Mouse (Mus musculus) ovary, adult 18-20 months (tissue): ENCODE measurements at regions not wholly inside any gene's neighbourhood (a gene's known extent, or its start where the extent isn't known, plus 50 kb on each side); places are given as distances from the start of the nearest gene placed in this dataset.

Experiments
- DNase-seq: peaks from one replicate; pipeline ENCODE4 v3.0.0; 2022; ENCODE audit warnings: low spot score, mixed read lengths

- DNase-seq: no peak
Measured at GRCm38 (mm10) chr9:25374161-25374560, 107.2 kb upstream of the Eepd1 start.

- DNase-seq: no peak
Measured at GRCm38 (mm10) chr9:25376209-25376608, 105.1 kb upstream of the Eepd1 start.

DNA sequence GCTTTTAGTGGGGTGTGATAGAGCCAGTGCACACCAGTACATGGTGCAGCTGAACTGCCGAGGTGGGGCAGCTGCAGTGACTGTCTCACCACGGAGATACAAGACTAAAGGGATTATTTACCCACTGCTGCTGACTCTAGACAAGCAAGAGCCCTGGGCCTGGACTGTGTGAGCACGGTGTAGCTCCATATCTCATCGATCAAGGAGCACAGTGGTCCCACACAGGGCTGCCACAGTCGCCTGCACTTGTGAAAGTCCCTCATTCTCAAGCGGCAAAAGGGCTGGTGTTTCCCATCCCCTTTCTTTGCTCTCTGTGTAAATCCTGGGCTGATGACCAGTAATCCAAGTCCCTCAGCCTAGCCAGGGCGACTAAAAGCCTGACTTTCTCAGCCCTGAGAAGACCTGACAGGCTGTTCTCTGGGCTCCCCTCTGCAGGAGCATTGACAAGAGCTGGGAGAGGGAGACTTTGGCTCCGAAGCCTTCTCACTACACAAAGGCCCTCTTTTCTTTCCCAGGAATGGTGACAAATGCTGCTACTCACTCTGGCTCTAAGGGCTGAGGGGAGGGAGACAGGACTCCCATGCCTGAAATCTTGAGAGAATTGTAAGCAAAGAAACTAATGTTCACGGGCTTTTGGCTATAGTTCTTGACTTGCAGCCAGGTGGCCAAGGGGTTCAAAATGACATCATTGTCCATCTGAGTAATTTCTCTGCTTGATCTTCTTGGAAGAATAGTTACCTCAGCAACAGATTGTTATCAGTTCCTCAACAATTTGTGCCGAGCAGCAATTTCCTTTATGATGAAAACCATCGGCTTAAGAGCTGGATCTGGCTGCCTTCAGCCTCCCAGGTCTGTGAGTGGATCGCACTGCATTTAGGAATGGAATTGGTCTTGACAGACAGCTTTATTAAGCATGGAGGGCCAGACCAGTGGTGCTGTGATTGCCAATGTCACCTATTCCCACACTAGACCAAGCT lies 103.3 kb upstream of the Eepd1 start:
- DNase-seq: no peak

- no peak for DNase-seq
Measured at GRCm38 (mm10) chr9:25385333-25385732, 96.0 kb upstream of the Eepd1 start.

DNA sequence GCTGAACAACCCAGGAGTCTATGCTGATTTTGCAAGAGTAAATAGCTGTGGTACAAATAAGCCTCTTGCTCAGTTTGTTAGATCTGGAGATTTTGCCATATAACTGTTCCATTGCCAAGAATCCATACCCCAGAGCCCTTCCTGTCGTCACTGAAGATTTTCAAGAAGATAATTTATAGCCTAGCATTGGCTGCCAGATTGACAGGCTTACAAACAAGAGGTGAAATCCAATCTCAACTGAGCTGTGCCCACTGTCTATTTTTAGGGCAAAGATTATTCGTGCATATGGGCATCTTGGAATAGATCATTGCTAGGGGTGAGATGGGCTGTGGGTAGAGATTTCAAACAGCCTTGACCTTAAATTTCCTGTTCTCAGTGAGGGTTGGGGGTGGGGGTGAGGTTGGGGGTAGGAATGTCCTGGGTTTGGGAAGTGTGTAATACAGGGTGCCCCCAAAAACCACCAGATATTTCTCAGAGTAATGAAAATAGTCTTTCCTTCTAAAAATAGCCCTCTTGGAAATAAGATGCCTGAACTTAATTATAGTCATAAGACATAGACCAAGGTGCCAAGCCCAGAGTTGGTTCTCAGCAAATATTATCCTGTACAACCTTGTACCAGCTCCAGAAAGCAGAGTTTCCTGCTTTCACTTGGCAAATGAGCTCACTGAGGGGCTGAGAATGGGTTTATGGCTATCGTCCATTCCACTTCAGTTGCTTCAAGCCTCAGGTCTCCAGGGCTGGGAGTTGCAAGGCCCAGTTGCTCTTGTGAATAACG lies 93.3 kb upstream of the Eepd1 start:
- DNase-seq: no peak

GRCm38 (mm10) chr9:25389351-25389750 lies 92.0 kb upstream of the Eepd1 start:
- DNase-seq: no peak

GRCm38 (mm10) chr9:25400647-25401335 lies 80.6 kb upstream of the Eepd1 start:
- peak; percentile 7 for DNase-seq

GRCm38 (mm10) chr9:25405848-25406247 lies 75.5 kb upstream of the Eepd1 start:
- DNase-seq: no peak

DNA sequence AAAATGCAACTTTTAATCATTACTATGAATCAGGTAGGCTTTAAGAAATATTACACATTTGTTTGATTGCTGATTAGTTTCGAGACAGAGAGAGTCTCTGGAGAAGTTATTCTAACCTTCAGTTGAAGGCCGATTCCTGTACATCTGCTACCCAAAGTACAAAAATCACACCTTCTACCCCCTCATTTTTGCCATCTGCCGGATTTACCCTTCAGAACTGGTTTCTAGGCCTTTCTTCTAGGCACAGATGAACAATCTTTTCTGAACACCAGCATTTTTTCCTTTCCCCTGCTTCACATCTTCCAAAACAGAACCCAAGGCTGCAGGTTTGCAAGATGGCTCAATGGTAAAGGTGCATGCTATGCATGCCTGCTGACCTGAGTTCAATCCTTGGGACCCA lies 72.8 kb upstream of the Eepd1 start:
- no peak for DNase-seq

DNA sequence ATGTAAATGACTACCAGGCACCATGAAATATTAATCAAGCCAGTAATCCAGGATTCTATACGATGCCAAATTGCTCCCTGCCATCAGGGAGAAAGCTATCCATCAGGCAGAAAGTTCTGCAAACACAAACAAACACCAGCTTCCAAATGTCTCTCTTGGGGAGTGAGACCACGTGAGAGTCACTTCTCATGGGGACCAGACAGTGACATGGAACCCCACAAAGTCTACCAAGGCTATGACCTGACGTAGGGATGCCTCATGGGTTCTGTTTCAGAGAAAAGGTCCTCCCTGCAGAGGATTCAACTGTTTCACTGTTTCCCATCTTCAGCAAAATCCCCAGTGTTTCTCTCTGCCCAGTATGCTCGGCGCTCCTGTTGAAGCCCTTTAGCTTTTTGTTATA lies 71.6 kb upstream of the Eepd1 start:
- DNase-seq: no peak

DNA sequence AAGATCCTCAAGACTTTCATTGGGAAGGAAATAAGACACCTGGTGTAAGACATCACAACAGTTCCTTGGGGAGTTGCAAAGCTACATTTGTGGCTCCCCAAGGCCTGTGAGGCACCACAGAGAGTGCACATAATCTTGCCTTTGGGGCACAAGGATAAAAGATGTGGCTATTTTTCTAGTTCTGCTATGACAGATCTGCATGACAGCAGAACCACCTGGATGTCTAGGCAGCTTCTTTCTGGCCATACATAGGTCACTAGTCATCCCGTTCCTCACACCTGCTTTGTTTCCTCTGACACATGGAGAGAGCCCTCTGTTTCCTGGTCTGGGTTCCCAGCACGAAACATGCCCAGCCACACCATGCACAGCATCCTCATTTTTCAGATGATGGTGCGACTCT lies 67.5 kb upstream of the Eepd1 start:
- no peak for DNase-seq

- DNase-seq: no peak
Measured at GRCm38 (mm10) chr9:25414315-25414714, 67.0 kb upstream of the Eepd1 start.

DNA sequence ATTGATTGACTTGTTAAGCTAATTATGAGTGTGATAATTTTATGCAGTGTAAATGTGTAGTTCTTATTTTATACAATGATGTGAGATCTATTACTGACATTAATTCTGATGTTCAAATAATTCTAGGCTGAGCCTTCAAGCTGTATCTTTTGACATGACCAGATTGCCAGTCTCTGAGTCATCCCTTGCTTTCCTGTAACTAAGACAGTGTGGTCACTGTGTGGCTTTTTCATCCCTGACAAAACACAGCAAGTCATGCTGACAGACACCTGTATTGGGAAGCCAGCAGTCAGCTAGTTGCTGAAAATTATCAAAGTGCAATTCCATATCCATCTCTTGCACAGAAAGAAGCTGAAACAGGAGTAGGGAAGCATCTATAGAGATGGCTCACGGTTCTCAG lies 54.4 kb upstream of the Eepd1 start:
- DNase-seq: no peak

DNA sequence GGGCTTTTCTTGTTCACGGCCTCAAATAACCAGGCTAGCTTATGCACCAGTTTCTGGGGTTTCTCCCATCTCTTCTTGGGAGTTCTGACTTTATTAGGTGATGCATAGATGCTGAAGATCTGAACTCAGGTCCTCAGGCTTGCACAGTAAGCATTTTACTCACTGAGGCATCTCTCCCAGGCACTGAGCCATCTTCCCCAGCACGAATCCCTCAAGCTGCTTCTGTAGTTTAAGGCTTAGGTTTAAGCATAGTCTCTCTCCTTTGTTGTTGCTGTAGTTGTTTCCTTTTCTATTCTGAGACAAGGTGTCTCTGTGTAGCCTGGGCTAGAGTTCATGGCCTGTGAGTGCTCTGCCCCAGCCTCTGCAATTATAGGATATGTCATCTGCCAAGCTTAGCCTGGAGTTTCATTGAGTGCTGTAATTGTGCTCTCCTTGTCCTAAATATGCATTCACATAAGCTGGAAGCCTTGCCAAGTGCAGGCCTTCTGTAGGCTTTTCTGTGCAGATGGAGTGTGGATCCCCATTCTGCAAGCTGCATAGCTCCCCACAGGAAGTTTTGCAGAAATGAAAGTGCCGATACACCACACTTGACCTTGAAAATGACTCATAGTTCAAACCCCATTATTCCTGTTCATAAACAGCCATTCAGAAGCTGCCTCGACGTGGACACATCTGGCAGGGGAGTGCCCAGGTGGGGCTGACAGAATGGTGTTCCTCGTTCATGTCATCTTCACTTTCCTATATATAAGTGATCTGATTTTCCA lies 51.7 kb upstream of the Eepd1 start:
- no peak for DNase-seq
